Mouse (Mus musculus): ENCODE results near the gene Efhc1. TPM values are rescaled to one million over a fixed set of nuclear protein-coding genes. Genes with fewer than 3 reads are reported as not detected.

Gene Efhc1
- polyA plus RNA-seq, 1 experiment: 2.7 TPM

DNA sequence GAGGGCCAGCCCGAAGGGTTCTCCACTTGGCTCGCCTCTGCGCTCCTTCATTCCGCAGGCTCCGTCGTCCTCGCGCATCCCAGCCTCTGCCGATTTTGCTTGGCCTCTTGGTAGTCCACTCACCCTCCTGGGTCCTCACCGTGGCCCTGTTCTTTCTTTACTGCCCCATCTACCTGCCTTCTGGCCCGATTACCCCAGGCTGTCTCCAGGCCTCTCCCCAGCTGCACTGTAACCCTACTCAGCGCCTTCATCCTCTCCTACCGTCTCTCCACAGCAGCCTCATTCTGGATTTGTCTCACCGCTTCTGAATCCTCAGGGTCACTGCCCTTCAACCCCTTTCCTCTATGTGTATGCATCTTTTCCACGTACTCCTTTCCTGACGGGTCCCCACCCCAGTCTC, 373 bp downstream of the Efhc1 start:
- TF ChIP-seq CTCF (IDR thresholded peaks at IDR 0.05; ENCODE audit: borderline replicate concordance, extremely low read depth, insufficient read depth, insufficient read length) (no peak), POLR2A (IDR thresholded peaks at IDR 0.05; ENCODE audit: borderline replicate concordance, extremely low read depth, insufficient read depth, insufficient read length, poor library complexity, severe bottlenecking) (no peak)
- no peak for DNase-seq (ENCODE audit: low read depth)

DNA sequence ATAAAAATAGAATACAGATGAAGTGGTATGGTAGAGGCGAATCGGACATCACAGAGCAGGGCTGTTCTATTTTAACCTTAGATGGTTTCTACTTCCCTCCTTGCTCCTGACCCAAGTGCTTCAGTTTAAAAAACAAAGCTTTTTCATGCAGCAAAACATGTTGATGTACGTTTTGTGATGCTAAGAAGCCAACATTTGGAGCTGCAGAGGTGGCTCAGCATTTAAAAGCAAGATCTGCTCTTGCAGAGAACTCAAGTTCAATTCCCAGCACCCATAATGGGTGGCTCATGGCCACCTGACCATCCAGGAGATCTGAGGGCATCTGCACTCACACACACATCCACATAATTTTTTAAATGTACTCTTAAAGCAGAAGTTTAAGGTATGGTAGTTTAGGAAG, 3.5 kb downstream of the Efhc1 start:
- TF ChIP-seq CTCF (IDR thresholded peaks at IDR 0.05; ENCODE audit: borderline replicate concordance, extremely low read depth, insufficient read depth, insufficient read length) (no peak), POLR2A (IDR thresholded peaks at IDR 0.05; ENCODE audit: borderline replicate concordance, extremely low read depth, insufficient read depth, insufficient read length, poor library complexity, severe bottlenecking) (no peak)
- no peak for DNase-seq (ENCODE audit: low read depth)

DNA sequence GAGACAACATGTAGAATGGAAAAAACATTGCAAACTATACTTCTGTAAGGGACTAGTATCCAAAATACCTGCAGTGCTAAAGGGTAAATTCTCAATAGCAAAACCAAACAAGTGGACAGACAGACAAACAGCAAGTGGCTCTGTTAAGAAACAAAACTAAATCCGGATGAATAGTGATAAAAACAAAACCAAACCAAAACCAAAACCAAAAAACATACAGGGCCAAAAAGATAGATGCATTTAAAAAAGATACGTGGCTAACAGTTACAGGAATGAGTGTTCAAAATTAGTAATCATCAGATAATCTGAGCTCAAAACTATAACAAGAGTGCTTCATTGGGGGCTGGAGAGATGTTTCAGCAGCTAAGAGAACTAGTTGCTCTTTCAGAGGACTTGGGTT, 18.2 kb downstream of the Efhc1 start:
- no peak for TF ChIP-seq POLR2A (IDR thresholded peaks at IDR 0.05; ENCODE audit: borderline replicate concordance, extremely low read depth, insufficient read depth, insufficient read length, poor library complexity, severe bottlenecking)
- TF ChIP-seq CTCF (IDR thresholded peaks at IDR 0.05; ENCODE audit: borderline replicate concordance, extremely low read depth, insufficient read depth, insufficient read length): no peak
- DNase-seq (ENCODE audit: low read depth): no peak

DNA sequence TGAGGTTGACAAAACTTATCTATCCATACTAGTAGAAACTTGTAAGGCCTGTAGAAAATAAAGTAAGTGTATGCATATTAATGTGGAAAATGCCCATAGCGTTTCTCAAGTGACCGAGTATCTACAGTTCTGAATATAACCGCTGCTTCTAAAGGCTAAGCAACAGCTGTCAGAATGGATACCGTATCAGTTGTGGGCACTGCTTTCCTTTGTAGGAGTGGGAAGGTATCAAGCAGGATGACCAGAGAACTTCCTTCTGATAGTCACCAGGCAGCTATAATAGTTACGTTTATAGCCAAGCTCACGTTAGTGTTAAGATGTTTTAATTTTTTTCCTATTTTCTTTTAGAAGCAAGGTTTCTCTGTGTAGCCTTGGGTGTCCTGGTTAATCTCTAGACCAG, 22.0 kb downstream of the Efhc1 start:
- TF ChIP-seq POLR2A (IDR thresholded peaks at IDR 0.05; ENCODE audit: borderline replicate concordance, extremely low read depth, insufficient read depth, insufficient read length, poor library complexity, severe bottlenecking) (no peak), CTCF (IDR thresholded peaks at IDR 0.05; ENCODE audit: borderline replicate concordance, extremely low read depth, insufficient read depth, insufficient read length) (no peak)
- no peak for DNase-seq (ENCODE audit: low read depth)

DNA sequence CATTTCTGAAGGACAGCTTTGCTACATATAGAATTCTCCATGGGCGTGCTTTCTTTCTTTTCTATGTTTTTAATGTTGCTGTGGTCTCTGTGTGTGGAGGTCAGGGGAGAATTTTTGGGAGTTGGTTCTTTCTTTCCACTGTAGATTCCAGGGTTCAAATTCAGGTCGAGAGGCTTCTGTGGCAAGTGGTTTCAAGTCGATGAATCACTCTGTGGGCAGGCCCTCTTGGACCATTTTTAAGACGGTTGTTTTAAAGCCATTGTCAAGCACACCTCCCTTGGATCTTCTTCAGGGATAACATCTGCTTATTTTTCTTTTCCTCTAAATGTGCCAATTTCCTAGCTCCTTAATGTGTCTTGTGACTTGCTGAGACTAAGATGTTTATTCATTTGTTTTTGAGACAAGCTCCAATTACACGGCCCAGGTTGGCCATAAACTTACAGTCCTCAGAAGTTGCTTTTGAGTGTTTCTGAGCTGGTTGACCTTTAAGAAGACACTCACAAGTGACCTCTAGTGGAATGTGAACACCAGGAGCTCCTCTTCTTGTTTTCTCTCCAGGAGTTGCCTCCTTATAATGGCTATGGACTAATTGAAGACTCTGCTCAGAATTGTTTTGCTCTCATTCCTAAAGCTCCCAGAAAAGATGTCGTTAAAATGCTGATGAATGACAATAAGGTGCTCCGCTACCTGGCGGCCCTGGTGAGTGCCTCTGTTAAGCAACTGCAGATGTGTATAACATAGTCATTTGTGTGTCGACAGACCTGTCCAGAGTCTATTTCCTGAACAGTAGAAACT, 23.1 kb downstream of the Efhc1 start:
- TF ChIP-seq POLR2A (IDR thresholded peaks at IDR 0.05; ENCODE audit: borderline replicate concordance, extremely low read depth, insufficient read depth, insufficient read length, poor library complexity, severe bottlenecking) (no peak), CTCF (IDR thresholded peaks at IDR 0.05; ENCODE audit: borderline replicate concordance, extremely low read depth, insufficient read depth, insufficient read length) (no peak)
- no peak for DNase-seq (ENCODE audit: low read depth)

DNA sequence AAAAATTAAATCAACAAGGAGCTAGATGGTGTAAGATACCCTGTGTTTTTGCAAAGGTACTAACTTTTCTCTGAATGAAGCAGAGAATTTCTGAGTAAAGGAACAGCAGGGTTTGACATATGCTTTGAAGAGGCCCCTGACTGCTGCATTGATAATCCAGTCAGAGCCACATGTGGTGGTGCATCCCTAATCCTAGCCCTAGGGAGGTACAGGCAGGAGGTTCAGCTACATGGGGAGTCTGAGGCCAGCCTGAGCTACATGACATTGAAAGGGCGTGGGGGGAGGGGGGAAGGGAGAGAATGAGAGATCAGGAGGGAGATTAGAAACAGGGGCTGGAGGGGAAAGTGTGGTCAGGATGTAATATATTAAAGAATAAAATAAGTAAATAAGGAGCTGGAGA, 29.1 kb downstream of the Efhc1 start:
- TF ChIP-seq POLR2A (IDR thresholded peaks at IDR 0.05; ENCODE audit: borderline replicate concordance, extremely low read depth, insufficient read depth, insufficient read length, poor library complexity, severe bottlenecking) (no peak), CTCF (IDR thresholded peaks at IDR 0.05; ENCODE audit: borderline replicate concordance, extremely low read depth, insufficient read depth, insufficient read length) (no peak)
- no peak for DNase-seq (ENCODE audit: low read depth)

DNA sequence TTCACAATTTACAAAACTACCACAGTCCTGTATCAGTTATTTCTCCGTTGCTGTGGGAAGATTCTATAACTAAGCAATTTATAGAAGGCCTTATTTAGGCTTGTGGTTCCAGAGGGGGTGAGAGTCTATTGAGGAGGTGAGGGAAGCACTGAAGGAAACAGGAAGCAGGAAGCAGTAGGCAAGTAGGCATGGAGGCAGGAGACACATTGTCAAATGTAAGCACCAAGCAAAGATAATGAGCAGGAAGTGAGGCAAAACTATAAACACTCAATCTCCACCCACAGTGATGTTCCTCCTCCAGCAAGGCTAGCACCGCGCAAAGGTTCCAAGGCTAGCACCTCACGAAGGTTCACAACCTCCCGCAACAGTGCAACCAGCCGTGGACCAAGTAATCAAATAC, 30.3 kb downstream of the Efhc1 start:
- TF ChIP-seq POLR2A (IDR thresholded peaks at IDR 0.05; ENCODE audit: borderline replicate concordance, extremely low read depth, insufficient read depth, insufficient read length, poor library complexity, severe bottlenecking) (no peak), CTCF (IDR thresholded peaks at IDR 0.05; ENCODE audit: borderline replicate concordance, extremely low read depth, insufficient read depth, insufficient read length) (no peak)
- no peak for DNase-seq (ENCODE audit: low read depth)

DNA sequence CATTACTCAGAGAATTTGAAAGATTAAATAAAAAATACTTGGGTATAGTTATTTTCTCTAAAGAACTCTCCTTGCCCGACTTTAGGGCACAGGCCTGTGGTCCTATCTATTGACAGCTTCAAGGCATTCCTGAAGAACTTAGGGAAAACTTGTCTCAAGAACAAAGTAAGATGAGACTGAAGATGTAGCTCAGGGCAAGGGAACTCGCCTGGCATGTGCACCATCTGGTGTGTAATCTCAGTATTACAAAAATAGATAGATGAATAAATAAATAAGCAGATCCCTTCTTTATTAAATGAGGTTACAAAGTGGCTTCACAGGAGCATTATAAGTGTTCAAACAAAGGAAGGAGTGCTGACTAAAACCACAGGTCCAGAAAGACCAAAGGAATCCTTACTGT, 32.7 kb downstream of the Efhc1 start:
- peak; percentile 22; the same call in 1 of the 2 replicates for TF ChIP-seq CTCF (IDR thresholded peaks at IDR 0.05; ENCODE audit: borderline replicate concordance, extremely low read depth, insufficient read depth, insufficient read length)
- no peak for TF ChIP-seq POLR2A (IDR thresholded peaks at IDR 0.05; ENCODE audit: borderline replicate concordance, extremely low read depth, insufficient read depth, insufficient read length, poor library complexity, severe bottlenecking)
- DNase-seq (ENCODE audit: low read depth): peak; percentile 29

DNA sequence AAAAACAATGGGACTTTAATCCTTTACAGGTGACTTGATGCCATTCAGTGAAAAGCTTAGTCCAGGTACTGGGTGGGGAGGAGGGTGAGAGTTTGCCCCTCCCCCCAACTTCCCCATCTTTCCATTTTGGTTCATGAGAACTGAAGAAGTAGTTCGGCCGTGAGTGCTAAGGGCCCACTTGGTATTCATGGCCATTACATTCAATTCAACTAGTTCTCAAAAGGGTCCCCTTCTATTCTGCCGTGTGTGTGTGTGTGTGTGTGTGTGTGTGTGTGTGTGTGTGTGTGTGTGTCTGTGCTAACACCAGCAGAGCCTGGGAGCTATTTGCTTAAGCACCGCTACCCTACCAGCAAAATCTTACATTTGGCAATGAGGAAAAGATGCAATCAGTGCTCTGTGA, 33.2 kb downstream of the Efhc1 start:
- peak; percentile 67 for DNase-seq (ENCODE audit: low read depth)
- TF ChIP-seq POLR2A (IDR thresholded peaks at IDR 0.05; ENCODE audit: borderline replicate concordance, extremely low read depth, insufficient read depth, insufficient read length, poor library complexity, severe bottlenecking) (no peak), CTCF (IDR thresholded peaks at IDR 0.05; ENCODE audit: borderline replicate concordance, extremely low read depth, insufficient read depth, insufficient read length) (no peak)

DNA sequence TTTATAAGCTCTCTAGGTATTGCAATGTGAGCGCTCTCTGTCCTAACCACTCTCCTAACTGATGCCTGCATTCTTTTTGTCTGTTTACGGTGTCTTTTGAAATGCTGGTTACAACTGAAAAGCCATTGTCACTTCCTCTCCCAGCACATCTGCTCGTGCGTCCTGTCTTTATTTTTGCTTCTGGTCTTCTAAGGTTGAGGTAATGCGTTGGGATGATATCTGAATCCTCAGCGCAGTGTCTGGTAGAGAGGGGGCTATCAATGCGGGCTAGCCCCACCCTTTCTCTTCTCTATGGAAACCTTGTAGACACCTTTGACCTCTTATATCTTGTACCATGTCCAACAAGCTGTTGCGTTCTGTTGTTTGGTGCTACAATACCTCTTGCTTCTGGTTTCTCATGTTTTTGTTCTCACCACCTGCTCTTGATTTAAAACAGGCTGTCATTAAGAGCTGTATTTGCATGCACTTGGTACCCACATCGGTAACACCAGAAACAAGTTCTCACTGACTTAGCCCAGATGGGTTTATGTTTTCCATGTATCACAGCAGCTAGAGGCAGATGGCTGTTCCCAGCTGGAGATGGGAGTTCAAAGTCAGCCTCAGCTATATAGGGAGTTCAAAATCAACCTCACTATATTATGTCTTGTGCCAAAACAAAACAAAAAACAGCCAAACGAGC, 35.1 kb downstream of the Efhc1 start:
- TF ChIP-seq POLR2A (IDR thresholded peaks at IDR 0.05; ENCODE audit: borderline replicate concordance, extremely low read depth, insufficient read depth, insufficient read length, poor library complexity, severe bottlenecking) (no peak), CTCF (IDR thresholded peaks at IDR 0.05; ENCODE audit: borderline replicate concordance, extremely low read depth, insufficient read depth, insufficient read length) (no peak)
- peak; percentile 52 for DNase-seq (ENCODE audit: low read depth)

DNA sequence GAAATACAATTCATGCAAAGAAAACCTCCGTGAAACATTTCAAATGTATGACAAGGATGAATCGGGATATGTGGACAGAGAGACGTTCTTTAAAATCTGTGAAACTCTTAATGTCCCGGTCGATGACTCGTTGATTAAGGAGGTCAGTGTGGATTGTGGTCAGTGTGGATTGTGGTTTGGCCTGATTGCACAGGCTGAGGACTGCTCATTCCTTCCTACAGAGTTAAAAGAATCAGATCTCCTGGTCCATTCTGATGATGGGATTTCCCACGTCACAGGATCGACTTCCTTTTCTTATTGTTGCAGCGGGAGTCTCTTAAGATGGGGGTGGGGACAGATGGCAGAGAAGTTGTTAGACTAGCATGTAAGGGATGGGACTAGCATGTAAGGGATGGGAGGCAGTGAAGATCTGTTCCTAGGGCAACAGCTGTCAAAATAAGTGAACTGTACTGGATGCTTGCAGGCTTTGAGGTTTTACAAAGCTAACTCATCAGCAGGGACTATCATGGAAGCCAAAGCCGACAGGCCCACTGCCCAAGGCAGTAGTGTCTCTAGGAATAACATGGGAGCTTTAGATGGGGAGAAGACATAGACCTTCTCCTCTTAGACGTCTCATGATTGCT, 38.1 kb downstream of the Efhc1 start:
- DNase-seq (ENCODE audit: low read depth): no peak
- no peak for TF ChIP-seq CTCF (IDR thresholded peaks at IDR 0.05; ENCODE audit: borderline replicate concordance, extremely low read depth, insufficient read depth, insufficient read length)
- no peak for TF ChIP-seq POLR2A (IDR thresholded peaks at IDR 0.05; ENCODE audit: borderline replicate concordance, extremely low read depth, insufficient read depth, insufficient read length, poor library complexity, severe bottlenecking)

Data from brain, embryonic 14.5 days (tissue).